Mouse (Mus musculus) urinary bladder, adult 18-20 months (tissue): ENCODE measurements around the gene Tgfbrap1.
"Not testable (repeated sequence)": the region's sequence is repeated elsewhere in the genome, so short reads cannot be mapped to it uniquely, and the experiment has no call there.

Experiments
- DNase-seq, 2 experiments: peaks; one replicate each; pipeline ENCODE4 v3.0.0; 2022; ENCODE audit warnings: low spot score in 2 of 2, mixed read lengths in 2 of 2

Tgfbrap1 gene

DNA sequence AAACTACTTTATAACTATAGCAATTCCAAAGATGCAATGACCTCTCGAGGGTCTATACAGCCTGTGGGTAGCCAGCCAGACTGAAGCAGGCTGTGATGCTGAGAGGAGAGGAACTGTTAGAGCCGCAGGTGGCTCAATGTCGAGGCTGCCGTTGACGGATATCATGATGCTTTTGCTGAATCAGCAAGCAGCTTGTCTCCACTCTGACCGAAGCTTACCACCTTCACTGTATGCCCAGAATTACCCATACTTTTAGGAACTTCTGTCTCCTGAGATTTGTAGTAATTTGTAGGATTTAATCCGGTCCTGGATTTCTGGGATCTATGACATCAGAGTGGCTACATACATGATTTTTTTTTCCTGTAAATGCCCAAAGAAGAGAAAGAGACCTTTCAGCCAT, 62.4 kb downstream of the Tgfbrap1 start:
- DNase-seq = no peak

DNA sequence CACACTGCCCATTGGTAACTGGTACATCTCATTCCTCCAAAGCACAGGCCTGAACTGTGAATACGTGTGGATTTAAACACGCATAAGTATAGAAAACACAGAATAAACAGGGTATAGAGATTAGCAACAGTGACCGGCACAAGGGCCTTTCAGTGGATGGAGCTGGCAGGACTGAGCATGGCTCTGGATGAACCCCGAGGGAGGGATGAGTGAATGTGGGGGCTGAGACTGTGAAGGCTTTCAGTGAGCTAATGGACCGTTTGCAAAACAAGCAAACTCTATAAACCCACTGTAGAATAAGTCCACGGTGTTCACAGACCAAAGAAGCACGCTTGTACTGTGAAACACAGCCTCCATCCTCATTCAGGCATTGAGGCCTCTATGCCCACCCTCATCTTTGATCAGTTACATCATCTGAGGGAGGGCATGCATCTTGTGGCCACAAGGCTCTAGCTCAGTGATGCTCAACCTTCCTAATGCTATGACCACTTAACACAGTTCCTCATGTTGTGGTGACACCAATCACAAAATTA, 83.2 kb downstream of the Tgfbrap1 start:
- DNase-seq = not testable (repeated sequence)

DNA sequence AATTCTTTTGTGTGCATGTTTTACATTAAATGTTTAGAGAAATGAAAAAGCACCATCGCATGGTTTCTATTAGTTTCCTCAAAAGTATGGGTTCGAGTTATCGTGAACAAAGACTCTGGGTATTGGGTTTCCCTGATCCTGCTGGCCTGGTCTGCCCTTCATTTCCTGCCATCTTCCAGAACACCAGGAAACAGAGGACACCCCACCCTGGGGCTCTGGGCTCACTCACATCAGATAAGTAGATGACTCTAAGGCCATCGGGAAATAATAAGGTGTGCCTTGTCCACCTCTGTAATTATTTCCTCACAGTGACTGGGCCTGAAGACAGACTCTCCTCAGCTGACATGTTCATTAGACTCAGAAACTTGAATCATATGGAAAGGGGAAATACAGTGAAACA, 88.0 kb downstream of the Tgfbrap1 start:
- DNase-seq = no peak

DNA sequence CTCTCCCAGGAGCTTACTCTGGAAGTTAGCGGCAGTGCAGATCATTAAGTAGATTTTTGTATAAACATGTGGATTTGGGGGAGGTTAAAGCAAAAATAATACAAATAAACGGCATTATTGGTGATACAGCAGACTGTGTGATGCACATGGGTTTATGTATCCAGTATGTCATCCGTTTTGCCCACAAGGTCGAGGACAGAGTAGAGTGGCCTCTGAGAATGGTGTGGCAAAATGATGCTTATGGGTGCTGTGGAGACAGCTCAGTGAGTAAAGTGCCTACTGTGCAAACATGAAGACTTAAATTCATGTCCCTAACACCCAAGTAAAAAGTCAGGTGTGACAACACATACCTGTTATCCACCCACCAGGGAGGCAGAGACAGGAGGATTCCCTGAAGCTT, 91.9 kb downstream of the Tgfbrap1 start:
- no peak for DNase-seq

DNA sequence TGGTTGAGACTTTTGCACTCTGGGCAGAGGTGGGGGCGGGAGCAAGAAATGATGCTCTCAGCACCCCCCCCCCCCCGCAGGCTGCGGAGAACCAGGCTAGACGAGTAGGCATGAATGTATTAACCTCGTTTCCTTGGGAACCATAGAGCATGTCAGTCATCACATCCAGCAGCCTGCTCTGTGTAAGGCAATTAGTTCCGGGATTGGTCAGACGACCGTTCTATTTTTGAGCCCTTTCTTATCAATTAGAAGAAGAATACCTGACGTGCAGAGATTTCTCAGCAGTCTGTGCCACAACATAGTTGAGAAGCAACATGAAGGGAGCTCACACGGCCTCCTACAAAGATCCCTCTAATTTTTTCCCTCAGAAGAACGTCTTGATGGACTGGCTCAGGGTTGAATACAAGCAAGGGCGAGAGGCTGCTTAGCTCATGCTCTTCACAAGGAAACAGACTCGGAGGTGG, 92.4 kb downstream of the Tgfbrap1 start:
- no peak for DNase-seq
